Mouse (Mus musculus): ENCODE data around the gene Serinc3.

DNA sequence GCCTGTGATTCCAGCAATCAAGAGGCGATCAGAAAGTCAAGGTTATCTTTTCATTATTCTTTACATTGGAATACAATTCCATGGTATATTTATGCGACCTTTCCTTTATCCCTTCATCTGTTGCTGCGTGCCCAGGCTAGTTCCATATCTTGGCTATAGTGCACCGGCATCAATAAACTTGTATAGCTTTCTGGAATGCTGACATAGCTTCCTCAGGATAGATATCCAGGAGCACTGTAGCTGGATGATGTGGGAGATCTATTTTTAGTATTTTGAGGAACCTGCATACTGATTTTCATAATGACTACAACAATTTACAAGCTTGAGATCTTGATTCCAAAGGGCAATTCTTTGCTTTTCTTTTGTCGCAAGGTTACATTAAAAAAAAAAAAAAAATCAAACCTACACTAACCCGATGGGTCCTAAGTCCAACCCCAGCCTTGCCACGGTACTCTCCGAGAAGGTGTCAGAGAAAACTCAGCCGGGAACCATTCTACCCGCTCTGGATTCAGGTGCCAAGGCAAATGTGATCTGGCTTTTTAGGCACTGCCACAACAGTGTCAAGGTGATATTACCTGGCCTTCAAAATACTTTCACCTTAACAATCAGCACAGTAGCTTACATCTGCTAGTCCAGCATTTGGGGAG lies 51.2 kb downstream of the Serinc3 start:
- TF ChIP-seq CTCF (IDR thresholded peaks at IDR 0.05; ENCODE audit: borderline replicate concordance, extremely low read depth, insufficient read depth, insufficient read length) (no peak), POLR2A (IDR thresholded peaks at IDR 0.05; ENCODE audit: borderline replicate concordance, extremely low read depth, insufficient read depth, insufficient read length, poor library complexity, severe bottlenecking) (no peak)

All from brain, embryonic 14.5 days (tissue).